Mouse (Mus musculus) heart, adult 2 months (tissue): Measurements from ENCODE around the gene Hist1h2aa. TPM values are rescaled to one million over a fixed set of nuclear protein-coding genes. Genes with fewer than 3 reads are reported as not detected.

Experiments used
- DNase-seq, 2 experiments: peaks; one replicate each; pipeline ENCODE4 v3.0.0; 2021
- H3K27ac ChIP-seq: fragments of 200-600 bp; 2 replicates; pipeline ENCODE4 v1.8.1; 2022
- H3K27me3 ChIP-seq: fragments of 200-500 bp; 2 replicates; pipeline ENCODE4 v1.6.1; 2012; ENCODE audit warnings: mild to moderate bottlenecking, low read length, inconsistent platforms, mixed read lengths; ENCODE audit not compliant: control insufficient read depth, insufficient read depth
- H3K36me3 ChIP-seq: fragments of 200-500 bp; 2 replicates; pipeline ENCODE4 v1.6.1; 2012; ENCODE audit warnings: low read length, inconsistent platforms; ENCODE audit not compliant: control insufficient read depth, insufficient read depth
- H3K4me1 ChIP-seq: fragments of 200-500 bp; 2 replicates; pipeline ENCODE4 v1.6.1; 2011; ENCODE audit warnings: low read length; ENCODE audit not compliant: control insufficient read depth, insufficient read depth
- H3K4me3 ChIP-seq: fragments of 200-600 bp; 2 replicates; pipeline ENCODE4 v1.8.1; 2022
- H3K79me2 ChIP-seq: fragments of 200-500 bp; replicated peaks from 2 replicates; pipeline ENCODE4 v1.6.1; 2012; ENCODE audit warnings: mild to moderate bottlenecking, inconsistent platforms, low read length, moderate library complexity, mixed read lengths; ENCODE audit not compliant: control insufficient read depth, insufficient read depth
- H3K9ac ChIP-seq: fragments of 200-500 bp; 2 replicates; pipeline ENCODE4 v1.6.1; 2012; ENCODE audit warnings: low read depth, mild to moderate bottlenecking, control low read depth, inconsistent platforms, low read length, mixed read lengths
- CTCF ChIP-seq: fragments of 200-600 bp; IDR thresholded peaks from 2 replicates; pipeline ENCODE4 v1.8.1; 2022; ENCODE audit warnings: antibody characterized with exemption, mild to moderate bottlenecking, moderate library complexity
- EP300 ChIP-seq: fragments of 200-500 bp; IDR thresholded peaks from 2 replicates; pipeline ENCODE4 v1.6.1; 2011; ENCODE audit warnings: low read depth, low read length, control low read depth; ENCODE audit not compliant: insufficient read depth
- POLR2A ChIP-seq: fragments of 200-500 bp; IDR thresholded peaks from 2 replicates; pipeline ENCODE4 v1.6.1; 2011; ENCODE audit warnings: mild to moderate bottlenecking, low read depth, low read length, control low read depth; ENCODE audit not compliant: insufficient read depth
- WGBS: fragments of 180-500 bp; shearing (Covaris S2); methylation state at CpG from one replicate; pipeline ENCODE4 v1.1.7; 2018; 5-methylcytosine and 5-hydroxymethylcytosine counted together
- intact Hi-C: fragments of 180-260 bp; cut with DNase I; formaldehyde crosslinking; loops from one replicate; pipeline ENCODE4 v1.15.1; 2025
- polyA plus RNA-seq: library from polyadenylated mRNA; depleted of rRNA; stranded (reverse); fragments of >200 nt; gene quantifications from 2 replicates; pipeline ENCODE4 v1.2.3, GENCODE M21; 2012
- total RNA-seq, 2 experiments: library from RNA; stranded (reverse); gene quantifications; 2 replicates each; pipeline ENCODE4 v1.2.3; 2021

Hist1h2aa gene
- total and polyA plus RNA-seq, 3 experiments = not detected

- intact Hi-C loops = no loop called here
- H3K4me3 ChIP-seq = no peak overlapping the region
- H3K79me2 ChIP-seq = no peaks in the 10 kb centered on the region
- no peaks in the 10 kb centered on the region for H3K27me3 ChIP-seq
- TF ChIP-seq POLR2A (no peak), CTCF (no peak), EP300 (no peak)
- no peak for DNase-seq
- no peak overlapping the region for H3K27ac ChIP-seq
- H3K36me3 ChIP-seq = no peaks in the 10 kb centered on the region
- peaks cover 2% of the 10 kb centered on the region; the same call in 1 of the 2 replicates for H3K4me1 ChIP-seq
- no peak overlapping the region for H3K9ac ChIP-seq
- 78% methylated on average over 1 of the region's 1 CpGs for WGBS
Observed at GRCm38 (mm10) chr13:23916132-23916531, 18.1 kb upstream of the Hist1h2aa start.

- Histone ChIP-seq H3K27me3 (no peaks in the 10 kb centered on the region), H3K4me1 (peaks cover 2% of the 10 kb centered on the region; the same call in 1 of the 2 replicates), H3K9ac (no peak overlapping the region), H3K4me3 (no peak overlapping the region), H3K27ac (no peak overlapping the region), H3K36me3 (no peaks in the 10 kb centered on the region), H3K79me2 (no peaks in the 10 kb centered on the region)
- WGBS = 55% methylated on average over 4 of the region's 4 CpGs
- no peak for DNase-seq
- TF ChIP-seq EP300 = no peak
- no peak for TF ChIP-seq POLR2A
- no peak for TF ChIP-seq CTCF
- intact Hi-C loops = no loop called here
Observed at GRCm38 (mm10) chr13:23917674-23918073, 16.6 kb upstream of the Hist1h2aa start.

DNA sequence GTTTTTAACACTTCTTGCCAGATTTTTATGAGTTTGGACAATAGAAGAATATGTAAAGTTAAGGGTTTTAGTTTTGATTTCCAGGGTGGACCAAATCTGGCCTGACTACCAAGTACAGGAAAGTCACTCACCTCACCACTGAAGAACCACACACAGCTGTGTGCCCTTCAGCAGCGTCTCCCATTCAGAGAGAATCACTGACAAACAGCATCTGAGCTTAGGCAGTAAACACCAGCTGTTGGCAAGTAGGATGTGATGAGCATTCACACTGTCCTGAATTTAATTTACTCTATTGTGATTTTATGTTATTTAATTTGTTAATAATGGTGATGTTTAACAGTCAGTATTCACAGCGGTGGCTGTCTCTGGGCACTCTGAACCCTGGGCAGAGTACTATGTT, 8.5 kb upstream of the Hist1h2aa start:
- Histone ChIP-seq H3K4me1 (no peaks in the 10 kb centered on the region), H3K4me3 (no peak overlapping the region), H3K36me3 (no peaks in the 10 kb centered on the region), H3K27me3 (no peaks in the 10 kb centered on the region), H3K27ac (no peak overlapping the region), H3K9ac (no peak overlapping the region), H3K79me2 (no peaks in the 10 kb centered on the region)
- intact Hi-C loops = no loop called here
- DNase-seq = no peak
- WGBS = 89% methylated on average over 2 of the region's 2 CpGs
- TF ChIP-seq CTCF (no peak), EP300 (no peak), POLR2A (no peak)

DNA sequence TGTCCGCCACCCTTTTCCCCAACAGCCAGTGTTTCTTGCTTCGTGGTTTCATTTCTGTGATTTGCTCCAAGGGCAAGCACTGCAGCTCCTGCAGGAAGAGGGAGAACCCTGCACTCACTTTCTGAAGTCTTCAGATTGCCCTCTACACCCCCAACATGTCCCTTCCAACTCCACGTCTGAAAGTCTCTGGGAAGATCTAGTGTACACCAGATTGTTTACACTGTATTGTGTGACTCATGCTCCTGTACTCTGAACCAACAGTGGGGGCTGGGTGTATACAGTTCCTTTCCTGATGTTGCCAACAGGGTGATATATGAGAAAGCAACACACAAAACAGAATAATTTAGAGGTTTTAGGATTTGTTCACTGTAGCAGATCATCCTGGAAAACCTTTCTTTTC, 5.6 kb upstream of the Hist1h2aa start:
- no peaks in the 10 kb centered on the region for H3K79me2 ChIP-seq
- no peaks in the 10 kb centered on the region for H3K36me3 ChIP-seq
- TF ChIP-seq EP300 (no peak), CTCF (no peak), POLR2A (no peak)
- no peak for DNase-seq
- H3K27ac ChIP-seq = no peak overlapping the region
- no peak overlapping the region for H3K4me3 ChIP-seq
- WGBS = 30% methylated on average over 3 of the region's 3 CpGs
- H3K27me3 ChIP-seq = no peaks in the 10 kb centered on the region
- intact Hi-C loops = no loop called here
- no peaks in the 10 kb centered on the region for H3K4me1 ChIP-seq
- no peak overlapping the region for H3K9ac ChIP-seq

- Histone ChIP-seq H3K4me3 (no peak overlapping the region), H3K27ac (no peak overlapping the region), H3K4me1 (no peaks in the 10 kb centered on the region), H3K27me3 (no peaks in the 10 kb centered on the region), H3K36me3 (no peaks in the 10 kb centered on the region), H3K9ac (no peak overlapping the region), H3K79me2 (no peaks in the 10 kb centered on the region)
- WGBS = 87% methylated on average over 9 of the region's 9 CpGs
- intact Hi-C loops = no loop called here
- no peak for DNase-seq
- TF ChIP-seq CTCF (no peak), POLR2A (no peak), EP300 (no peak)
Observed at GRCm38 (mm10) chr13:23930461-23930860, 3.8 kb upstream of the Hist1h2aa start.

GRCm38 (mm10) chr13:23930904-23931303, 3.4 kb upstream of the Hist1h2aa start:
- no peaks in the 10 kb centered on the region for H3K36me3 ChIP-seq
- no peak overlapping the region for H3K4me3 ChIP-seq
- WGBS = 73% methylated on average over 11 of the region's 11 CpGs
- no peaks in the 10 kb centered on the region for H3K79me2 ChIP-seq
- H3K9ac ChIP-seq = no peak overlapping the region
- H3K27me3 ChIP-seq = no peaks in the 10 kb centered on the region
- TF ChIP-seq EP300 = no peak
- intact Hi-C loops = no loop called here
- H3K4me1 ChIP-seq = no peaks in the 10 kb centered on the region
- no peak overlapping the region for H3K27ac ChIP-seq
- no peak for DNase-seq
